Mouse (Mus musculus) lung, postnatal 36 days (tissue): ENCODE results near the gene Ctrb1.
A peak's percentile ranks its signal among the peaks of the same experiment; 100 is the strongest.

Experiments used
- DNase-seq: peaks from one replicate; pipeline ENCODE4 v3.0.0; 2022; ENCODE audit warnings: mixed read lengths

Ctrb1 gene

DNA sequence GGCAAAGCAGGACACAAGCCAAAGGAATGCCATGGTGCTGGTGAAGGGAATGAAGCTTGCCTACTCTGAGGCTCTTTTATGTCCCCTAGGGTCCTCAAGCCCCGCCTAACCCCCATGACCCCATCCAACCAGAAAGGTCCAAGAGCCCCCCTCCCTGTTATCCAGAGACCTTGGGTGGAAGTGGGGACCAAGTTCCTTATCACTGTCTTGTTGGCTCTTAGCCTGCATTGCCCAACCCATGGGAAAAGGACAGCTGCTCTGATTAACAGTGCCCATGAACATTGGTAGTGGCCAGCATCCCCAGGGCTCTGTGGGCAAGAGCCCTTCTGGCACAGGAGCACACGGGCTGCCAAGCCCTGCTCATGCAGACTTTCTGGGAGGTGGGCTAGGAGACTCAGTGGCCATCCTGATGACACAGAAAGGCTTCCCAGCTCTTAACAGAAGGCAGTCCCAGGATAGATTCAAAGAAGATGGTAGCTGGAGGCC, at the start of gene Ctrb1:
Gene Ctrb1 (minus strand): TSS at position 51 of the 486 bp plus-strand sequence.
- no peak for DNase-seq

- DNase-seq, result no peak
Observed at GRCm38 (mm10) chr8:111740301-111740711, 49.5 kb upstream of the Ctrb1 start.

GRCm38 (mm10) chr8:111739604-111740003, 48.8 kb upstream of the Ctrb1 start:
- DNase-seq, result peak; percentile 54

DNA sequence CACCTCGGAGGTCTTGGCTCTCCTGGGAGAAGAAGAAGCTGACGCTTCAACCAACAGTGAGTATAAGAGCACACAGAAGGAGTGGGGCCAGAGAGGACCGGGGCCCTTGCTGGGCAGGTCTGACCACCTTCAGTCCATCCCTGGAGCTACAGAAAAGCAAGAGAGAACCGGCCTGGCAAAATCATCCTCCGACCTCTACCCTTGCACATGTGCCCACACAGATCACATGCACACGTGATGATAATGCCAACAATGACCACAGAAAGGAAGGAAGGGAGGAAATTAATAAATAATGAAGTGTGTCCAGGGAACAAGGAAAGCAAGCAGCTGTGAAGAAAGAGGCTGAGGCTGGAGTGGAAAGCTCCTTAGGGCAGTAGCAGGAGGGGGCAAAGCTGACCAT, 48.1 kb upstream of the Ctrb1 start:
- no peak for DNase-seq

GRCm38 (mm10) chr8:111736321-111736720, 45.5 kb upstream of the Ctrb1 start:
- no peak for DNase-seq

DNA sequence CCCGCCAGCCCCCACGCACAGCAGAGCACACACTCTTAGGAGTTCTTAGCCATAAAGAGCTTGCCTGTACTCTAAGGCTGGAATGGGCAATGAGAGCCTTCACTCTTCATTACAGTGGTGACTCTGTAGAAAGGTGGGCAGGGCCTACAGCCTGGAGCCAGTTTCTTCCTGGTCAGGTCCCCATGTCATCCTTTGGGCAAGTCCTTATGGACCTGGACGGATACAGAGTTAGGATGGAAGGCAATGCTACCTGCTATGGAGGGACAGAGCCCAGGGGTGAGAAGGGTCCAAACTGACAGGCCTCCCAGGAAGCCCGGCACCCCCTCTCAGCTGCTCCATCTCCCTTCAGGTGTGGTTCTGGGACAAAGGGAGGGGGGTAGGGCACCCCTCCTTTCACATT, 45.0 kb upstream of the Ctrb1 start:
- no peak for DNase-seq

GRCm38 (mm10) chr8:111735335-111735761, 44.5 kb upstream of the Ctrb1 start:
- DNase-seq, result peak; percentile 79

DNA sequence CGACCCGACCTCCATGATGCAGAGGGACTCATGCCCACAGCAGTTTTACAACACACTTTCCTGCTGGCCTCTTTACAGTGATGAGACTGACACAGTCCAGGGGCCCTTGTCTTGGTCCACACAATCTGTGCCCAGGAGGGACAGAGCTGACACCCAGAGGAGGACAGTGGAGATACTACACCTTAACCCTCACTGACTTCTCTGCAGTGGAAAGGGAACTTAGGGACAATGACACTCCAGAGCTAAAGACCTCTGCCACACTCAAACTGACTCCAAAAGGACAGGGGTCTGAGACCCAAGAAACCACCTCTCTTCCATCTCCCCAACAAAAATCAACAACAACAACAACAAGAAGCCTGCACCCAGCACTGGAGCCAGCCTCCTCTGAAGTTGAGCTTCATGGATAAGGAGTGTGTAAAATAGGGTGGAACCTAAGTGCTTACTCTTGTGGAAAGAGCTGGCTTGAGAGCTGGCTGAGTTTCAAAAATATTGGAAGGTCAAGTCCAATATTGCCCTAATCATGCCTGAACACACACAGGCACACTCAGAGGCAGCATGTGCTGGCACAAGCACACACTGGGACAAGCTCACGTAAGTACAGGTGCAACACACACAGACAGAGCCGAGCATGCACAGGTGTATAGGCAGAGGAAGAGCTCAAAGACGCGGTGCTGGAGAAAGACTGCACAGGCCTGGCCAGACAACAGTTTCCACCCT, 43.6 kb upstream of the Ctrb1 start:
- peak; percentile 69 for DNase-seq

DNA sequence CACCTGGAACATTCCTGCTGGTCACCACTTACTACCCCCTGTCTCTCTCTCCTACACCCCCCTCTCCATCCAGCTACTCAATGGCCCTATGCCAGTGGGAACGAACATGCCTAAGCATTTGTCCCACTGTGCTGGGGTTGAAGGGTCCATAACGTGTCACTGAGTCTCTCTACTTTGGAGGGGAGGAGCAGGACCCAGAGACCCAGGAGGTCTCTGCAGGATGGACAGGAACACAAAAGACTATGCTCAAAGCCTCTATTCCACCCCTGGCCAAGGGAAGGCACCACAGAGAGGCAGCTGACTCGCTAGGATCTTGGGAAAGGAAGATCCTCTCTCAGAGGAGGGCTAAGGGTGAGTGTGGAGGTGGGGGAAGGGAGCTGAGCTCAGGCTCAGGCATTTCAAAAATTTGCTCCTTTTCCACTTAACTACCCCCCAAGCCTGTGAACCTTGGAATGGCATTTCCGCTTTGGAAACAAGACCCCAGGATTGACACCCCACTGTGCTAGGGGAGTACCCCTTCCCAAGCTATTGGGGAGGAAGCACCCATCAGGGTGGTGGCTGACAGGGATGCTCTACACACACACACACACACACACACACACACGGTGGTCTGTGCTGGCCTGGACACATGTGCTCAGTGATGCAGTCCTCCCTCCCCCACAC, 42.9 kb upstream of the Ctrb1 start:
- no peak for DNase-seq

- peak; percentile 67 for DNase-seq
Observed at GRCm38 (mm10) chr8:111732406-111733085, 41.7 kb upstream of the Ctrb1 start.

DNA sequence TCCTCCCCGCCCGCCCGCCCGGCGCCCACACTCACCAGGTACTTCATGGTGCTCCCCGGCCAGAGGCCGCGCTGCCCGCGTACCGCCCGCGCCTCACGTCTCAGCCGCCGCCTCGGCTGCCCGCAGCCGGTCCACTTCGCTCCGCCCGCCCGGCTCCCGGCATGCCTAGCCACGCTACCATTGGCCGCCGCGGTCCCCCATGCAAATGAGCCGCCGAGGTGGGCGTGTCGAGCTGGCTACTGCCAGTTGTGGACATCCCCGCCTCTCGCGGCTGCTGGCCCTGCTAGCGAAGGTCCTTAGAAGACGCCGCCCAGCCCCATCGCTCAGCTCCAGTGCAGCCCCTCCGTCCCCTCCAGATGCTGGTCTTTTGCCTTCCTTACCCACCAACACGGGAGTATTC, 41.2 kb upstream of the Ctrb1 start:
- peak; percentile 99 for DNase-seq

GRCm38 (mm10) chr8:111731231-111731977, 40.6 kb upstream of the Ctrb1 start:
- DNase-seq, result peak; percentile 69

DNA sequence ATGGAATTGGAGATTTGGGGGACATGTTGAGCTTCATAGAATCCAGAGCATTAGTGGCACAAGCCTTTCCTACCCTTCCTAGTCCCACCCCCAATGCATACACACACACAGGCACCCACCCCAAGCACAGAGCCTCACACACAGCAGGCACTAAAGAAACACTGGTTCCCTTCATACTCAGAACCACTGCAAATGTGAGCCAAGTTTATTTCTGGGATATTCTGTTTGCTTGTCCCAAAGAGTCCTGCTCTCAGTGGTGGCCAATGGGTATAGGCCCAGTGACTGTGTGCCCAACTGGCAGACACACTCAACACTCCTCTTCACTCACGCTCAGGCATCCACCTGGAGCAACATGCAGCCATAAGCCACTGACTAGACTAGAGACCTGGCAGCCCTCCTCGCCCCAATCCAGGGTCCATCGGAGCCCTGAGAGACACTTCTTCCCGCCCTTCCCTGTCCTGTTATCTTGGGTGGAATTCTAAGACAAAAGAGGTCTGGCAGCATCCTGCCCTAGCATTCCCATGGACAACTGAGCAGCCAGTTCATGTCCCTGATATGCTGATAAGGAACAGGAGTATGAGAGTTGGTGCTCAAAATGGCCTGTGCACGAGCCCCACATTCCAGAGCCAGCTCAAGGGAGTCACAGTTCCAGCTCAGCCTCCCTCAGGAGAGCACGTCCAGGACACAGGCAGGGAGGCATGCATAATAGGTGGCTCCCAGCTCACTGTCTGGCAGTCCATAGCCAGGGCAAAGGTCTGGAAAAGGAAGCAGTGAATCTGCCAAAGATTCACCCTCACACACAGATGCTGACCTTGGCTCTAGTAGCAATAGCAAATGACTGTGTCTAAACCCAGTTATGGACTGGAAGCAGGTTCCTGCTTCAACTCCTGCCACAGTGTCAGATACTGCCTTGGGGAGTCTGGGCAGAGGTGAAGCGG, 38.7 kb upstream of the Ctrb1 start:
- no peak for DNase-seq

DNA sequence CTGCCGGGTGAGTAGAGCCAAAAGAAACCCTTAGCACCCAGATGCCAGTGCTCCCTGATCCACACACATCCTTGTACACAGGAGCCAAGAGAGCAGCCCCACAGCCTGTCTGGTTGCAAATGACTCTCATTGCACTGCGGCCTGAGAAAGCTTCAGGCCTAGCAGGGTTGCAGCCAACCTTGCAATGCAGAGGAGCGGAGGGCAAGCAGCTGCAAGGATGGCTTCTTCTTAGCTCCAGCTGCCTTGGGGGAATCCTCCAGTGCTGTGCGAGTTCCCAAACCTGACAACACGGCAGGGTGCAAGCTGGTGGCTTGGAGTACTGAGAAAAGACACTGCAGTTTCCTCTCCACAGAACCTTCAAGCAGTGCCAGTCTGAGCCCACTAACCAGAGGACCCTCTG, 37.7 kb upstream of the Ctrb1 start:
- DNase-seq, result no peak

DNA sequence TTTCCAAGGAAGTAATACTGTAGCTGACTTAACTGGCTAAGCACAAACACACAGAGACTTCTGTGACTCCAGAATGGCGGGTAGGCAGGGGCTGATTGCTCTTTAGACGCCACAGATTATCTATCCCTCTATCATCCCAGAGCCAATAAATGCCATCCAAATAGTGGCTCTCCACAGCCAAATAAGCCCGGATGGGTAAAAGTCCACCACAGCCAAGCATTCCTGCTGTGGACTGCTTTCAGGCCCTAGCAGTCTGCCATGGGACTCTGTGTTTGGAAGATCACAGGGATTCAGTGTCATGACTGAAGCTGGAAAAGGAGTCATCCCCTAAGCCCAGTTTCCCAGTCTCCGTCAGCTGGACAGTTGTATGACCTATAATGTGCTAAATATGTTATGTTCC, 36.7 kb upstream of the Ctrb1 start:
- DNase-seq, result no peak

GRCm38 (mm10) chr8:111726102-111726900, 35.5 kb upstream of the Ctrb1 start:
- DNase-seq, result peak; percentile 91

GRCm38 (mm10) chr8:111725341-111725740, 34.5 kb upstream of the Ctrb1 start:
- DNase-seq, result no peak

DNA sequence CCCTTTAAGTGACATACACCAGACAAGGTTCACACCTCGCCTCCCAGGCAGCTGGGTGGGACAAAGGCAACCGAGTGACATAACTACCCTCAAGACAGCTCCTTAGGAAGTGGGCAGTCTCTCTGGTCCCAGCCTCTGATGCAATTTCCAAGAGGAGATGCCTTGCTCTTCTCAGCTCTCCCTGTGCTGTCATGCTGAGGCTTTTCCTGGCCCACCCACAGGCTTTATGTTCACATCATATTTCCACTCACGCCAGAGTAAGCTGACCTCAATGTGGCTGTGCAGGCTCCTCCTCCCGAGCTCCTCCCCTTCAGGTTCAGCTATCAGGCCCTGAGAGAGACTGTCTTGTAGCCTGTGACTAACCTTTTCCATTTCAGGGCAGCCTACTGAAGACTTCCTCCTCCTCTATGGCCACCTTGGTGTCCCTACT, 29.3 kb upstream of the Ctrb1 start:
- DNase-seq, result no peak

DNA sequence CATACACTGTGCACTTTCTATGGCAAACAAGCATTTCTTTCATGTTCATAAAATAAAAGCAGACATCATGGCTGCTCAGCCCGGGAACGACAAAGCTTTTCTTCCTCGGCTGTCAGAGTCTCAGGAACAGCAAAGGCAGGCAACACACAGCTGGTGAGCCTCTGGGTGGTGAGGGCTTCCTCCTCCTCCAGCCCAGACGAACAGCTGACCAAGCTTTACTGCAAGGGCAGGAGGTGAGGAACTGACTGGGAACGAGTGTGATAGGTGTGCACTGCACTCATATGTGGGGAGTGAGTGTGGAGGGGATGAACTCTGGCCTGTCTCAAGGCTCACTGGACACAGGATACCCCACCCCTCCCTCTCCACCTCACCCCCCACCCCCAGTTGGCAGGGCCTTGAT, 28.1 kb upstream of the Ctrb1 start:
- DNase-seq, result no peak

GRCm38 (mm10) chr8:111717866-111718265, 27.1 kb upstream of the Ctrb1 start:
- peak; percentile 56 for DNase-seq

DNA sequence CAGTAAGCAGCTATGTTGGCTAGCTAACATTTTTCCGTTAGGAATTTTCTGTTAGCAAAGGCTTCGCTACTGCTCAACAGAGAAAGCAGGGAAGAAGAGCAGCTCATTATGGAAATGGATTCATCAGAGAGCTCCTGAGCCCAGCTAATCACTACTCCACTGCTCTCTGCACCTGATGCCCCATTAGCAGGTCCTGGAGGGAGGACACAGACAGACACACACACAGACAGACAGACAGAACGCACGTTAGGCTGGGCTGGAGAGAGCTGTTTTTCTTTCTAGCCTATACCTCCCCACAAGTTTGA, 26.6 kb upstream of the Ctrb1 start:
- DNase-seq, result no peak
